Mouse (Mus musculus) adrenal gland, postnatal 25 days (tissue): Measurements from ENCODE around the gene Ncs1. TPM values are rescaled to one million over a fixed set of nuclear protein-coding genes. Genes with fewer than 3 reads are reported as not detected.
A peak's percentile ranks its signal among the peaks of the same experiment; 100 is the strongest.

Experiments
- DNase-seq: peaks from one replicate; pipeline ENCODE4 v3.0.0; 2021; ENCODE audit warnings: mixed read lengths
- total RNA-seq: library from RNA; stranded (reverse); gene quantifications from 2 replicates; pipeline ENCODE4 v1.2.3, GENCODE M21; 2021

The Ncs1 gene
- total RNA-seq, 1 experiment from 2014 or later = 2.9 TPM

- DNase-seq = no peak
These were observed 572 bp upstream of the Ncs1 start for GRCm38 (mm10) chr2:31245051-31245450.

- no peak for DNase-seq
These were observed 788 bp downstream of the Ncs1 start for GRCm38 (mm10) chr2:31246251-31246971.

- no peak for DNase-seq
These were observed 3.2 kb downstream of the Ncs1 start for GRCm38 (mm10) chr2:31248856-31249255.

- DNase-seq = no peak
These were observed 6.5 kb downstream of the Ncs1 start for GRCm38 (mm10) chr2:31252167-31252566.

GRCm38 (mm10) chr2:31253463-31253862 lies 7.8 kb downstream of the Ncs1 start:
- no peak for DNase-seq

GRCm38 (mm10) chr2:31254806-31255205 lies 9.2 kb downstream of the Ncs1 start:
- DNase-seq = no peak

- peak; percentile 23 for DNase-seq
These were observed 10.6 kb downstream of the Ncs1 start for GRCm38 (mm10) chr2:31255952-31256938.

- no peak for DNase-seq
These were observed 11.5 kb downstream of the Ncs1 start for GRCm38 (mm10) chr2:31257096-31257495.

- DNase-seq = peak; percentile 81
These were observed 13.2 kb downstream of the Ncs1 start for GRCm38 (mm10) chr2:31258609-31259366.

- no peak for DNase-seq
These were observed 13.8 kb downstream of the Ncs1 start for GRCm38 (mm10) chr2:31259367-31259920.

GRCm38 (mm10) chr2:31260549-31260948 lies 14.9 kb downstream of the Ncs1 start:
- DNase-seq = no peak

GRCm38 (mm10) chr2:31263039-31263461 lies 17.4 kb downstream of the Ncs1 start:
- DNase-seq = no peak

GRCm38 (mm10) chr2:31263746-31264378 lies 18.2 kb downstream of the Ncs1 start:
- peak; percentile 88 for DNase-seq

GRCm38 (mm10) chr2:31267447-31267846 lies 21.8 kb downstream of the Ncs1 start:
- DNase-seq = no peak

- DNase-seq = no peak
These were observed 23.0 kb downstream of the Ncs1 start for GRCm38 (mm10) chr2:31268631-31269030.

- DNase-seq = no peak
These were observed 23.6 kb downstream of the Ncs1 start for GRCm38 (mm10) chr2:31269188-31269587.

- no peak for DNase-seq
These were observed 24.2 kb downstream of the Ncs1 start for GRCm38 (mm10) chr2:31269847-31270246.

- no peak for DNase-seq
These were observed 24.8 kb downstream of the Ncs1 start for GRCm38 (mm10) chr2:31270470-31270869.

- DNase-seq = no peak
These were observed 25.4 kb downstream of the Ncs1 start for GRCm38 (mm10) chr2:31271071-31271470.

GRCm38 (mm10) chr2:31274993-31275392 lies 29.4 kb downstream of the Ncs1 start:
- no peak for DNase-seq

- no peak for DNase-seq
These were observed 32.2 kb downstream of the Ncs1 start for GRCm38 (mm10) chr2:31277810-31278209.

- no peak for DNase-seq
These were observed 32.9 kb downstream of the Ncs1 start for GRCm38 (mm10) chr2:31278483-31278882.
